Mouse (Mus musculus) hindbrain, embryonic 11.5 days (tissue): ENCODE measurements around the gene Gm21860. TPM values are rescaled to one million over a fixed set of nuclear protein-coding genes. Genes with fewer than 3 reads are reported as not detected.
"Not testable (repeated sequence)": the region's sequence is repeated elsewhere in the genome, so short reads cannot be mapped to it uniquely, and the experiment has no call there.

Source experiments
- ATAC-seq: fragments of 200-750 bp; cut with Nextera tagmentation; 2 replicates; pipeline ENCODE4 v1.8.0; 2017; ENCODE audit warnings: mild to moderate bottlenecking, moderate TSS enrichment, moderate library complexity; ENCODE audit not compliant: low FRiP score
- DNase-seq: peaks from one replicate; pipeline ENCODE4 v3.0.0-alpha.2; 2015; ENCODE audit warnings: low spot score
- H3K27ac ChIP-seq: fragments of 300-500 bp; sonication (generic); 2 replicates; pipeline ENCODE4 v1.5.1; 2014; ENCODE audit warnings: mild to moderate bottlenecking, low read depth, low read length
- H3K27me3 ChIP-seq: fragments of 300-500 bp; sonication (generic); 2 replicates; pipeline ENCODE4 v1.6.1; 2014; ENCODE audit warnings: mild to moderate bottlenecking, low read length, moderate library complexity, mixed read lengths; ENCODE audit not compliant: control insufficient read depth, insufficient read depth
- H3K36me3 ChIP-seq: fragments of 300-500 bp; sonication (generic); 2 replicates; pipeline ENCODE4 v1.6.1; 2014; ENCODE audit warnings: mild to moderate bottlenecking, low read length, moderate library complexity, mixed read lengths; ENCODE audit not compliant: control insufficient read depth, insufficient read depth
- H3K4me1 ChIP-seq: fragments of 300-500 bp; sonication (generic); replicated peaks from 2 replicates; pipeline ENCODE4 v1.6.1; 2014; ENCODE audit warnings: low read length, mixed read lengths; ENCODE audit not compliant: control insufficient read depth, insufficient read depth
- H3K4me2 ChIP-seq: fragments of 300-500 bp; sonication (generic); replicated peaks from 2 replicates; pipeline ENCODE4 v1.6.1; 2014; ENCODE audit warnings: mild to moderate bottlenecking, low read depth, low read length
- H3K4me3 ChIP-seq: fragments of 300-500 bp; sonication (generic); 2 replicates; pipeline ENCODE4 v1.5.1; 2014; ENCODE audit warnings: low read depth, low read length
- H3K9ac ChIP-seq: fragments of 300-500 bp; sonication (generic); 2 replicates; pipeline ENCODE4 v1.6.1; 2014; ENCODE audit warnings: low read depth, low read length
- H3K9me3 ChIP-seq: fragments of 300-500 bp; sonication (generic); 2 replicates; pipeline ENCODE4 v1.6.1; 2016; ENCODE audit warnings: low read length; ENCODE audit not compliant: control insufficient read depth
- WGBS: fragments of 180-500 bp; shearing (Covaris S2); extraction: QIAGEN DNeasy Blood & Tissue Kit; methylation state at CpG from one replicate; pipeline ENCODE4 v1.1.7; 2014; 5-methylcytosine and 5-hydroxymethylcytosine counted together
- polyA plus RNA-seq: library from polyadenylated mRNA; unstranded; fragments of >200 nt; fragmentation: Nextera tagmentation; extraction: Ambion mirVana; gene quantifications from 2 replicates; pipeline ENCODE4 v1.2.1, GENCODE M21; 2014

Gm21860 gene
- polyA plus RNA-seq, 1 experiment from 2014 or later: not detected

GRCm38 (mm10) chrY:90734334-90734696, 20.3 kb downstream of the Gm21860 start:
- H3K4me3 ChIP-seq, H3K27me3 ChIP-seq, H3K4me2 ChIP-seq, H3K4me1 ChIP-seq, H3K27ac ChIP-seq, H3K9ac ChIP-seq, H3K36me3 ChIP-seq, ATAC-seq, H3K9me3 ChIP-seq: not testable (repeated sequence)
- WGBS: 61% methylated on average over 8 of the region's 8 CpGs
- peak; percentile 52 for DNase-seq

- WGBS: 83% methylated on average over 8 of the region's 9 CpGs
Measured at GRCm38 (mm10) chrY:90733656-90734333, 20.8 kb downstream of the Gm21860 start.

DNA sequence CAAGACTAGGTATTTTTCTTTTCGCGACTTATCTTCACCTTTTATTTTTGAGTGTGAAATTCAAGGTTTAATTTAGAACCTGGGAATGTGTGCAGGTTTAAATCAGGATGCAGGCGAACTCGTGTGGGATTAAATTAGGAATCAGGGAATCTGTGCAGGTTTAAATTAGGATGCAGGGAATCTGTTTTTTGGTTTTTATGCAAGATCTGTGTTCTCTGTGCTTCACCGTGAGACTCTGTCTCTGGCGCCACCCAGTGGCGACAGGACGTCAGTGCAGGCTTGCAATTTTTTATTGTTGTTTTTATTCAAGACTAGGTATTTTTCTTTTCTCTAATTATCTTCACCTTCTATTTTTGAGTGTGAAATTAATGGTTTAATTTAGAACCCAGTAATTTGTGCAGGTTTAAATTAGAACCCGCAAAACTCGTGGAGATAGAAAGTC, 22.5 kb downstream of the Gm21860 start:
- ATAC-seq: peak; percentile 53; the same call in 1 of the 2 replicates
- not testable (repeated sequence) for H3K4me3 ChIP-seq
- WGBS: 56% methylated on average over 10 of the region's 10 CpGs

More at GRCm38 (mm10) chrY:90733656-90734333, 20.8 kb downstream of the Gm21860 start:
- not testable (repeated sequence) for H3K27ac ChIP-seq, H3K36me3 ChIP-seq, H3K4me1 ChIP-seq, H3K4me2 ChIP-seq, H3K27me3 ChIP-seq, H3K9me3 ChIP-seq, DNase-seq, ATAC-seq, H3K9ac ChIP-seq, H3K4me3 ChIP-seq

GRCm38 (mm10) chrY:90731593-90731955, 23.0 kb downstream of the Gm21860 start:
- not testable (repeated sequence) for H3K36me3 ChIP-seq, H3K27me3 ChIP-seq, H3K4me1 ChIP-seq, H3K4me2 ChIP-seq, DNase-seq, H3K9ac ChIP-seq, H3K4me3 ChIP-seq, ATAC-seq, H3K9me3 ChIP-seq, H3K27ac ChIP-seq
- WGBS: 76% methylated on average over 1 of the region's 1 CpGs

More for the DNA sequence above, 22.5 kb downstream of the Gm21860 start:
- H3K4me1 ChIP-seq, H3K9ac ChIP-seq, H3K27ac ChIP-seq, H3K36me3 ChIP-seq, H3K4me2 ChIP-seq, H3K9me3 ChIP-seq, H3K27me3 ChIP-seq: not testable (repeated sequence)
- peak; percentile 78 for DNase-seq

DNA sequence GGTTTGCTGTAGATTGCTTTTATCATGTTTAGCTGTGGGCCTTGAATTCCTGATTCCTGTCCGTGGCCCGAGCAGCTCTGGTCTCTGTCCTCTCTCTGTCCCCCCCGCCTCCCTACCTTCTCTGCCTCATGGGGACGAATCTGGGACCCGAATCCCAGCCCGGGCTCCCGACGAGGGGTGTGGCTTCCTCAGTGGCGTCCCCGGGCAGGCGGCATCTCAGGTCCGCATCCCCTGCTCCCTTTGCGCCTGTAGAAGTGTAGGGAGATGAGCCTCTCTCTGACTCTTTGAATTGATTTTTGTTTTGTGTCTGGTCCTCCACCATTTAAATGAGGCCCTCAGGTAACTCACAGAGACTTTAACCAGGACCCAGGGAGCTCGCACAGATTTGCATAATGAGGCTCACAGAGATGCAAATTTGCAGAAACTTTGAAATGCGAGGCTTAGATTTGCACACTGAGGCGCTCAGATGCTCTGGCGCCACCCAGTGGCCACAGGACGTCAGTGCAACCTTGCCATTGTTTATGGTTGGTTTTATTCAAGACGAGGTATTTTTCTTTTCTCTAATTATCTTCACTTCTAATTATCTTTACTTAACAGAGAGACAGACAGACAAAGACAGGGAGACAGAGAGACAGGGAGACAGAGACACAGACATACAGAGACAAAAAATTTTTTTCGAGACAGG, 23.6 kb downstream of the Gm21860 start:
- H3K27me3 ChIP-seq, H3K9ac ChIP-seq, H3K36me3 ChIP-seq, H3K4me3 ChIP-seq, H3K4me2 ChIP-seq, H3K27ac ChIP-seq, H3K4me1 ChIP-seq, H3K9me3 ChIP-seq: not testable (repeated sequence)
- DNase-seq (peak; percentile 29), ATAC-seq (peak; percentile 89)
- WGBS: 65% methylated on average over 20 of the region's 20 CpGs

DNA sequence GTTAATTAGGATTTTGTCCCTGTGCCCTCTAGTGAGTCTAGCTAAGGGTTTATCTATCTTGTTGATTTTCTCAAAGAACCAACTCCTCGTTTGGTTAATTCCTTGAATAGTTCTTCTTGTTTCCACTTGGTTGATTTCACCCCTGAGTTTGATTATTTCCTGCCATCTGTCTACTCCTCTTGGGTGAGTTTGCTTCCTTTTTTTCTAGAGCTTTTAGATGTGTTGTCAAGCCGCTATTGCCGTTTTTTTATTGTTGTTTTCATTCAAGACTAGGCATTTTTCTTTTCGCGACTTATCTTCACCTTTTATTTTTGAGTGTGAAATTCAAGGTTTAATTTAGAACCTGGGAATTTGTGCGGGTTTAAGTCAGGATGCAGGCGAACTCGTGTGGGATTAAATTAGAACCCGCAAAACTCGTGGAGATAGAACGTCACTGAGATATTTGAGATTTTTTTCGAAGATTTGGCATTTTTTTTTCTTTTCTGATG, 24.8 kb downstream of the Gm21860 start:
- not testable (repeated sequence) for H3K4me2 ChIP-seq, H3K4me1 ChIP-seq, H3K36me3 ChIP-seq, DNase-seq, H3K9ac ChIP-seq, H3K9me3 ChIP-seq, H3K4me3 ChIP-seq, H3K27ac ChIP-seq, H3K27me3 ChIP-seq, ATAC-seq
- 72% methylated on average over 11 of the region's 12 CpGs for WGBS

DNA sequence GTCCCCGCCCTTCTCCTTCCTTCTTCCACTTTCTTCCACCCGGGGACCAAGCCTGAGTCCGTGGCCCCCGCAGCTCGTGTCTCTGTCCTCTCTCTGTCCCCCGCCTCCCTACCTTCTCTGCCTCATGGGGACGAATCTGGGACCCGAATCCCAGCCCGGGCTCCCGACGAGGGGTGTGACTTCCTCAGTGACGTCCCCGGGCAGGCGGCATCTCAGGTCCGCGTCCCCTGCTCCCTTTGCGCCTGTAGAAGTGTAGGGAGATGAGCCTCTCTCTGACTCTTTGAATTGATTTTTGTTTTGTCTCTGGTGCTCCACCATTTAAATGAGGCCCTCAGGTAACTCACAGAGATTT, 25.7 kb downstream of the Gm21860 start:
- not testable (repeated sequence) for H3K27me3 ChIP-seq, H3K4me3 ChIP-seq, H3K36me3 ChIP-seq, H3K9me3 ChIP-seq, DNase-seq, H3K27ac ChIP-seq, H3K4me2 ChIP-seq, H3K9ac ChIP-seq, H3K4me1 ChIP-seq
- peak; percentile 79 for ATAC-seq
- 66% methylated on average over 13 of the region's 17 CpGs for WGBS

DNA sequence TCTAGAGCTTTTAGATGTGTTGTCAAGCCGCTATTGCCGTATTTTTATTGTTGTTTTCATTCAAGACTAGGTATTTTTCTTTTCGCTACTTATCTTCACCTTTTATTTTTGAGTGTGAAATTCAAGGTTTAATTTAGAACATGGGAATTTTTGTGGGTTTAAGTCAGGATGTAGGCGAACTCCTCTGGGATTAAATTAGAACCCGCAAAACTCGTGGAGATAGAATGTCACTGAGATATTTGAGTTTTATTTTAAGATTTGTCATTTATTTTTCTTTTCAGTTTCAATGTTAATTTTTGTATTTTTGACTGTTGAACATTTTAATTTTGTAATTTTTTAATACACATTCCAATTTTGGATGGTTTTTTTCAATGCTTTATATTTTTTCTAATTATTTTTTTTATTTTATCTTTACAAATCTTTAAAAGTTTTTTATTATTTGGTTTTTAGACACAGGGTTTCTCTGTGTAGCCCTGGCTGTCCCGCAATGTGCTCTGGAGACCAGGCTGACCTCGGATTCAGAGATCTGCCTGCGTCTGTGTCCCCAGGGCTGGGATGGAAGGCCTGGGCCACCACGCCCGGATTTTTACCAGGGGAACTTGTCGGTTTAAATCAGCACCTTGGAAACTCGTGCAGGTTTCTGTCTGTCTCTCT, 26.2 kb downstream of the Gm21860 start:
- not testable (repeated sequence) for H3K4me2 ChIP-seq, H3K9ac ChIP-seq, H3K4me3 ChIP-seq, H3K27ac ChIP-seq, DNase-seq, H3K36me3 ChIP-seq, H3K27me3 ChIP-seq, H3K4me1 ChIP-seq, H3K9me3 ChIP-seq
- 75% methylated on average over 11 of the region's 13 CpGs for WGBS
- peak; percentile 26; the same call in 1 of the 2 replicates for ATAC-seq
